Mouse (Mus musculus) frontal cortex, postnatal 10 days (tissue): Measurements from ENCODE around the gene Ist1.

ENCODE experiments used
- DNase-seq, 2 experiments: peaks; one replicate each; pipeline ENCODE4 v3.0.0; 2022; ENCODE audit warnings: low spot score in 2 of 2, mixed read lengths in 1 of 2

Gene Ist1

DNA sequence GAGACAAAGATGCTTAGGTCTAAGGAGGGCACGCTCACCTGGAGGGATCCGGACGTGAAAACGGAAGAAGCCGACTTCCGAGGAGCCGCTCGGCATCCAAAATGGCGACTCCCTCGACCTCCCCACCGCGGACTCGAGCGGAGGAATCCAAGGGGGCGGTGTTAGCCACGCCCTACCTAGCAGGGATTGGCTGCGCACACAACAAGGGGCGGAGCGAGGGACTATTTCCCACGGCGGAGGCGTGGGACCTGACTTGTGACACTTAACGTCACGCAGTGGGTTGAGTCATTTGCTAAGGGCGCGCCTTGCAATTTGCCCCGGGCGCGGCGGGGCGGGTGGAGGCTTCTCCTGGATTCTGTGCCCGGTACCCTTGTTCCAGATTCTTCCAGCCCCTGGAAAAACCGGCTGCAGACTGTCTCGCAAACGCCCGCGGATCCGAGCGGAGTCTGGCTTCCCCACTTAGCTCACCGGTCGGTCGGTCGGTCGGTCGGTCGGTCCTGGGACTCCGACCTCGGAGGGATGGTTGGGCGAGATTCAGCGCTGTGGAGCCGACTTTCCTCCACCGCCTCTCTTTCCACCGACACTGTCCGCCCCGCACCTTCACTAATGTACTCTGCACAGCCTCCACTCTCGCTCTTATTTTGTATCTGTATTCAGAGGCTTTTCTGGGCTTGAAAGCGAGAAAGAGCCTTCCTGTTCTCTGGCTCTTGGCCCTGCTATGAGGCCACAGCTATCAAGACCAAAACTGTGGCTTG lies at the start of gene Ist1:
TSS of gene Ist1 (minus strand) at position 115 of the 755 bp plus-strand sequence.
- peak; percentile 95 to 98 for DNase-seq

DNA sequence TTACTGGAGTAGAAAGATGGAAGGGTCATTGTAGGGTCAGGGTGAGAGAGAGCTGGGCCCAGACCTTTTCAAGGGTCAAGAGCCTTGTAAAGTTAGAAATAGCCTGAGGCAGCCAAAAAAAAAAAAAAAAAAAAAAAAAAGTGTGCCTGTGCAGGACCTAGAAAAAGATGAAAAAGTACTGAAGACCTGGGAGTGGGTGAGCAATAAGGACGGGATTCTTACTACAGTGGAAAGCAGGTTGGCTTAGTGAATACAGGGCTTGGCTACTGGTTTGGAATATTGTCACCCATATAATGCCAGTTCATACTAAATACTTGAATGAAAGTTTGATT lies 45.0 kb upstream of the Ist1 start:
- DNase-seq = no peak

DNA sequence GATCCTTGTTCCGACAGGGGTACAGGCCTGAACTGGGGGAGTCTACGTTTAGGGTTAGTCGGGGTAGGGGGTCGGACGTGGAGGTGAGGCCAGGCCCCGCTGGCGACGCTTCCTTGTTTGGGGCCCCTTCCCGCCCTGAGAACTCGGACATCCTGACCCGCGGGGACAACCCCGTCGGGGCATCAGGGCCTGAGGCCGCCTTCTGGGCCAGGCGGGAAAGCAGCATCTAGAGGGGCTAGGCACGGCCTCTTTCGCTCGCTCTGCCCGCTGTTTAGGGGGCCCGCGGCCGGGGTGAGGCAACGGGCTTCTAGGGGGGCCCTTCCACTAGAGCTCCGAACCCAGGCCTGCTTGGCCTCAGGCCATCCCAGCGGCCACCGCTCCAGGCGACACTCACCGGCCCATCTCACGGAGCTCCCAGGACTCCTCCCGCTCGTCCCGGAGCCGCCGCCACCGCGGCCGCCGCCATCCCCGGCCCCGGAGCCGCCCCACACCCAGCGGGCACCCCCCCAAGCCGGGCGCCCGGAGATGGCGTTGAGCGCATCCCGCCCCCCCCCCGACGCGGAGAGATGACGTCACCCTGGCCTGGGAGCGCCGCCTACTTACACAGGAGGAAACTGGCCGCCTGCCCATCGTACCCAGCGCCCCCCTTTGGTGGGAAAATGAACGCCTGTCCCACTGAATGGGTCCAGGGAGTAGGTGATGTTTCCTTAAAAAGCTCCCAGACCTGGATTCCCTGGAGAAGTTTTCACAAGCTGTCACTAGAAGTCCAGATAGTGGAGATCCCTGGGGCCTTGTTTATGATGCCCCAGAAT lies 44.4 kb upstream of the Ist1 start, which contains the start of gene Atxn1l:
TSS of gene Atxn1l (minus strand) at position 503 of the 812 bp plus-strand sequence.
- DNase-seq = peak; percentile 77 to 83

DNA sequence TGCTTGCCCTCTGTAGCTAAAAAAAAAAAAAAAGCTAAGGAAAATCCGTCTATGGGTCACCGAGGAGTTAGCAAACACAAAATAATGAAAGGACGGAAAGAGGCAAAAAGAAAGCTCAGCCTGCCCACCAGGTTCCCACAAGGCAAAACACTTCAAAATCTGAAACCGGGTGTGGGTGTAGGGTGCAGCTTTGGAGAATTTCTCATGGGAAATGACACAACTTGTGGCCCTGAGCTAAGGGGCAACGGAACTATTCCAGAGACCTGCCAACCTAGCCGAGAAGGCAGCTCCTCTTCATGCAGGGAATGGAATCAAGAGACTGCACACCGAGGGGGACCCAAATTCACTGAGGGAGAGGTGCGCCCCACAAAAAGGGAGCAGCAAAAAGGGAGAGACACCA lies 43.8 kb upstream of the Ist1 start:
- DNase-seq = no peak

DNA sequence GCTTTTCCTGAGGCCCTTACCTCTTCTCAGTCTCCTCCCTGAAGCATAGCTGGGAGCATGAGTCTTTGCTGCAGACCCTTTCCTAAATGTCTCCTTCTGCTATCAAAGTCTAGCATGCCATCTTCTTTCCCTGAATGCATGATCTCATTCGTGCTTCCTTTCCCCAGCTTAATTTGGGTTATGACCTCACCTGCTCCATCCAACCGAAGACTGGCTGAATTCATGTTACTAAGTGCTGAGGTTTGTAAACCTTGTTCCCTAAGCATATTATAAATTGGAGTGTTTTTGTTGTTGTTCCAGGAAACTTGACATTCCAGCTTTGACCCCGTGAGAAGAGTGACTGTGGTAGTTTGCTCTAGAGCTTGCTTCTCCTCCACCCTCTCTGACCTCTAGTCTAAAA lies 41.0 kb upstream of the Ist1 start:
- DNase-seq = no peak

DNA sequence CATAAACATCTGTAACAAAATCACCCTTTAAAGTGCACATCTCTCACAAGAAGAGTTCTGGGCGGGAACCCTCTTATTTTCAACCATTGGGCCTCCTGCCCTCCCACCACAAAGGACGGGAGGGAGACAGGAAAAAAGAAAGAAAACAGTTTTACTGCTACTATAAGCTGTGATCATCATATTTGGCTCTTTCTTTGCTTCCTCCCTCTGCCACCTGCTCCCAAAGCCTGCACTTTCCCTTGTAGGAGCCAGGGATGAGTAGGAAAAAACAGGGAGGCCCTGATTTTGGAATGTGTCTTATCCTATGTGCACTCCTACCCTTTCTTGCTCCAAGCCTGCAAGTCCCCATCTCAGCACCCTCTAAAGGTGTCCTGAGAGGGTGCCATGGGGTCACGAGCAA lies 38.0 kb upstream of the Ist1 start:
- DNase-seq = no peak

DNA sequence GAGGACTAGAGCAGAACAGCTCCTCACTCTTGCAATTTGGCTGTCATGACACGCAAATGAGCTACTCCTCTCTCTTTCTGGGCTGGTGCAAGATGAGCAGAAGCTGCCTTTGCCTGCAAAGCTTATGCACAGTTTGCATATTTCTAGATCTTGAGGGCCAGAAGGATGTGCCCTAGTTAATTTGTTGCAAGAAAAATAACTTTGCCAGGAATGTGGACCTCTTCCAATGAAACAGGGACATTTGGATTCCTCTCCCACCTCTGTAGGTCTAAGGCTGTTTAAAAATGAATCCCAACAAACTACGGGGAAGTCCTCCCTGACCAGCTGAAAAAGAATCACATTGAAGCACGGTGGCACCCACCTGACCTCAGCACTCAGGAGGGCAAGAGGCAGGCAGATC lies 32.0 kb upstream of the Ist1 start:
- DNase-seq = no peak

DNA sequence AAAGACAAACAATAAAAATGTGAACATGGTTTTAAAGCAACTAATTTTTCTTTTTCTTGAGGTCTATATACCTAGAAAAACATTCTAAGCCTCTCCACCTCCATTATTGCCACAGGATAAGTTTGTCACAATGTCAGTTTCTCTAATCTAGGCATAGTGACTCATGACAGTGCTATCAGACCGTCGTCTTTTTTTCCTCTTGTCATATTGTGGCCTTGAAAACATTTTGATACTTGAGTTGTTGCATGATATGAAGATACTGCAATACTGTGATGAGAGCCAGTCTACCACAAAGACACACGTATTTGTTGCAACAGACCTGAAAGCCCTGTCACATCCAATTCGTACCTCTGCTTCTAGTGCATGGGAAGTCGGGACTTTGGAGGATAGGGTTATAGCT lies 21.9 kb upstream of the Ist1 start:
- DNase-seq = no peak

DNA sequence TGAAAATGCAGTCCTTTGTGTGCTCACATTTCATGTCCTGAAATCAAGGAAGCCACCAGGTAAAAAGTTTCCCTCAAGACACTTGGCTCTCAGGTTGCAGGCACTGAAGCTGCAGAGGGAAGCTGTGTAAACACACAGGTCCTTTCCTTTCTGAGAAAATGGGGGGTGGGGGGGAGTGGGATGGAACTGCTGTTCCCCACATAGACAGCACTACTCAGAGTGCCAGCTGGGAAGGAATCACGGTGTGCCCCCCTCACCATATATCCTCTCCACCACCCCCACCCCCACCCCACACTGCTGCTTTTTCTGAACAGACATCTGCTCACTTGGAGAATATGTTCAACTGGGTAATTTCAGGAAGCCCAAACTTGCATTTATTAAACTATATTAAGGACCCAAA lies 19.5 kb upstream of the Ist1 start:
- no peak for DNase-seq

DNA sequence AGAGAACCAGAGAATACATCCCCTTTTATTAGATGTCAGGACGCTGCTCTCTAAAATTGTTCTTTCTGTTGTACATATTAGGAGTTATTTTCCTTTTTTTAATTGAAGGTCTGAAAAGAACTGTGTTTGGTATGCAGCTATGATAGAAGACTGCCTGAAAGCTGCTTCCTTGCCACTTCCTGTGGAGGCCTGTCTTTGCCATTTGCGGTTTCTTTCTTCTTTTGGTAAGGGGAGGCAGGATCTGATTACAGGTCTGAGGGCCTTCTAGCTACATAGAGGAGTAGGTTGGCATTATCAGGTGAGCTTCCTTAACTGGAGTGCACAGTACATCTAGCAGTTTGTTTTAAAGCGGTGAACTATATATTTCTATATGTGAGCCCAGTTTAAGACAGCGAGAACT lies 14.9 kb upstream of the Ist1 start:
- no peak for DNase-seq

DNA sequence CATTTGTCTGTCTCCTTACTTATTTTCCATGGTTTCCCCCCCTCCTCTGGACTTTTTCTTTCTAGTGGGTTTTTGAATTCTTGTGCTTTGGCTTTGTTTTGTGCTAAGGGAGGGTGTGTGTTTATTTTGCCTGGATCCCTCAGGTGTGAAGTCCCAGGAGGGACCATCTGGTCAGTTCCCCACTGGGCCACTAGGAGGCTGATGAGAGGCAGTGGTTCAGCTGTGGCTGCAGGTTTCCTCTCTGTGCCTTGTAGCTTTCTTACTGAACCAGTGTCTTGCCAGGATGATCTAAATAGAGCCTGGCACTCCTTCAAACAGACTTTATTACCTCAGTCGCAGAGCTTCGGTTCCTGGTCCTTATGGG lies 13.8 kb upstream of the Ist1 start:
- DNase-seq = peak in 1 of 2 experiments; percentile 66

DNA sequence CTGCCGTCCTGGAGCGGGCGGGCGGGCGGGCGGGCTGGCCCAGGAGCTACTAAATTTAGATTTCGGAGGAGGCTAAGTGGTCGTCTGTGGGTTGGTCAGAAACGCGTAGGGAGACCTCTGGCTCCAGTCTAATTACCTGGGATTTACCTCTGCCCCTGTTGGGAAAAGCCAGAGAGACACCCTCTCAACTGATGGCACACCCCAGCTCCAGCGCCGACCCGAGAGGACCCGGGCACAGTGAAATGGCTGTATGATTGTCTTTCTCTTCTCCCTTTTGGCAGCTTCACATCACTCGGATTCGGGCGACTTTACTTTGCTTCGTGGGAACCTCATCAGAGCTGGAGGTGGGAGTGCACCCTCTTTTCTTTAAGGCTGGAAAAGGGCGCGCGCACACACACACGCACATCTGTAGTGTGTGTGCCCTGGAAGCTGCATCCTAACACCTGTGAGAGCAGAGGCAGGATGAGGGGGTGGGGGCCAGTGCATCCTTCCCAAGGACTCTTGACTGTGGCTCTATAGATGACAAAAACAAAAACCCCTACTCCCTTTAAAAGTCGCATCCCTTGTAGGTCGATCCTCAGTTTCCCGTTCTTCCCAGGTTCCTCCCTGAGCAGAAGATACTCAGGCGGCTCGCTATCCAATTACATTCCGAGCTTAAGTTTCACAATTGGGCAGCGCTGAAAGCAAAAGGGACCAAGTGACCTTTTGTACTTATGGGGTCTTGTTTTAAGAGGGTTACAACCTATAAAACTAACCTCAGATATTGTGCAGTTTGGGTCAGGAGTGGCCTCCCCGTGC lies 13.2 kb upstream of the Ist1 start:
- no peak for DNase-seq

DNA sequence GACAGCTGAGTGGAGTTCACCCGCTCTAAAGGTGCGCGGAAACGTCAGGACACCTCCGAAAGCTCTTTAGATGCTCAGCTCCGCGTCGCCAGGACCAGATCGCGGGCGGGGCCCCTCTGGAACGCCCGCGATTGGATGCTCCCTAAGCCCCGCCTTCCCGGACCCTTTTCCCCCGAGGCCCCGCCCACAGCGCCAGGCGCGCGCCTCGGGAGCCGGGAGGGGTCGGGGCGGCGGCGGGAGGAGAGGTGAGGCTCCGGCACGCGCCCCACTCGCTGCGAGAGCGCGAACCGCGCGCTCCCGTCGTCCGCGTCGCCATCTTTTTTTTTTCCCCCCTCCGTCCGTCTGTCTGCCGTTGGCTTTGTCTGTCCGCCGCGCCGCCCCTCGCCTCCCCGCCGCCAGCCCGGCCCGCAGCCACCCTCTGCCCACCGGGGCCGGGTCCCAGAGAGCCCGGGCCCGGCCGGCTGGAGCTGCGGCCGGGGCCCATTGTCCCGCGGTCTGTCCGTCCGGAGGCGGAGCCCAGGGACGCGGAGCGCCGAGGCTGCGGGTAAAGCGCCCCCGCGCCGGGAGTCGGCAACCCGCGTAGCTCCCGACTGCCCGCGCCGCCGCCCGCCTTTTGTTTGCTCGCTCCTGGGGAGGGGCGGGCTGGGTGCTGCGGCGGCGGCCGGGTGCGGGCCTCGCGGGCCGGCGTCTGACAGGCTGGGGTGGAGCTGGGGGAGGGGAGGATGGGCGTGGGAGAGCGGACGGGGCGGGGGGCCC lies 12.4 kb upstream of the Ist1 start, which contains the start of gene Zfp821:
TSS of gene Zfp821 (plus strand) at position 227 of the 756 bp plus-strand sequence.
- peak; percentile 89 to 92 for DNase-seq

DNA sequence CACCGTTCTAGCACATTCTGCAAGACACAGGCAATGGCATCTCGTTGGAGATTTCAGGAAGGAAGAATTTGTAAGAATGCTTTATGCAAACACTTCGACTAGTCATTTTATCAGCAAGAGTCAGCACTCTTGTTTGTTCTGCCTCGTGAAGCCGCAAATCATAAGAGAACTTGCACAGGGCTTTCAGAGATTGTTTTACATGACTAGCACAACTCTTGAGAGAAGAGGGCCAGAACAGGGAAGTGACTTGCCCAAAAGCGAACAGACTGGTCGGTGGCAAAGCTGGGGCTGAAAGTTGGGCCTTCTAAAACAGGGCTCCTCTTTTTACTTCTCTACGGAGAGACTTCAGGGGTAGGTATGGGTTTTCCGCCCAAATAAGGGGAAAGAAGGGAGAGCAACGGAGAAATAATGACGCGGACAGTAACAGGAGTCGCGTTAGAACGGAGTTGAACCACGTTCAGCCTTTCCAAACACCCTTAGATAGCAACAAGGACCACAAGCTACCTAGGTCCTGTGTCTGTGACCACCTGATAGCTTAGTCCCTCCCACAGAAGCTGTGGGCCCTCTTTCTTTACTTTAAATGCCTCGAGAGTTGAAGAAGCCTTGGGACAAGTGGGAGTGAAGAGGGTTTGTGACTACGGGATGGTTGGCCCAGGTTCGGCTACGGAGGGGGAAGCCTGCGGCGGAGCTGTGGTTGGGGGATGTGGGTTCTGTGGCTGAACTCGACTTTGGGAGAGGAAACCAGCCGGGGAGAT lies 11.7 kb upstream of the Ist1 start:
- no peak for DNase-seq

DNA sequence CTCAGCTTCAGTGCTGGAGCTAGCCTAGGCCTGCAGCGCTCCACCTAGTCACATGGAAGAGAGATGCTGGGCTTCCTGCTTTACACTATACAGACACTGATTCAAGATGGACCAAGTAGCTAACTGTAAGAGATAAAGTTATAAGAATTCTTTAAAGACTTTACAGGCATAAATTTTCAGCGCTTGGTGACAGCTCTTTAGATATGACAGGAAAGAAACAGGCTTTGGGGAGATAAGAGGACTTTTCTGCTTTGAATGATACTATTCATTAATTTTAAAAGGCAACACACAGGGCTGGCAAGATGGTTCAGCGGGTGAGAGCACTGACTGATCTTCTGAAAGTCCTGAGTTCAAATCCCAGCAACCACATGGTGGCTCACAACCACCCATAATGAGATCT lies 5.4 kb upstream of the Ist1 start:
- DNase-seq = no peak

DNA sequence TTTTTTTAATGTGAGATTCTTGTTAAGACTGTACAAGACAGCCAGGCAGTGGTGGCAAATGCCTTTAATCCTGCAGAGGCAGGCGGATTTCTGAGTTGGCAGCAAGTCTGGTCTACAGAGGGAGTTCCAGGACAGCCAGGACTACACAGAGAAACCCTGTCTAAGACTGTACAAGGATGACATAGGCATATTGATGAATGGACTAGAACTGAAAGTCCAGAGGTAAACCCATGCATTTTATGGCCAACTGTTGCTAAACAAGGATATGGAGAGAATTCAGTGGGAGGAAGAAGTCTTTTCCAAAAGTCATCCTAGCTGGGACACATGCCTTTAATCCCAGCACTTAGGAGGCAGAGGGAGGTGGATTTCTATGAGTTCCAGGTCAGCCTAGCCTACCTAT lies 4.7 kb upstream of the Ist1 start:
- DNase-seq = no peak

DNA sequence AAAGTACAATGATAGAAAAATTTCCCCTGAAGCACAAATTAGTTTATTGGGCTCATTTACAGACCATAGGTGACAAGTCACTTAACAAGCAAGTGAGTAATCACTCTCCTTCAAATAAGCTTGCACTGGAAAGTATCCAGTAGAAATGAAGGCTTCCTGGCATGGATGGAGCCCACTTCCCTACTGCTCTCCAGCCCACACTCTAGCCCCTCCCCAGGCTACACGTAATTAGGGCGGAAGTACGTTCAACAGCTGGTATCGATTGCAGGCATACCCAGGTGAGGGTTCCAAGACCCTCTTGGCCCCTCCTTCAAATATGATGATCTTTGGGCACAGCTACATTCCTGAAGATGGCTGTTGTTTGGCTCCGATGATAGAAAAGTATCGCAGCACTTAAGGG lies 1.1 kb upstream of the Ist1 start:
- DNase-seq = no peak

DNA sequence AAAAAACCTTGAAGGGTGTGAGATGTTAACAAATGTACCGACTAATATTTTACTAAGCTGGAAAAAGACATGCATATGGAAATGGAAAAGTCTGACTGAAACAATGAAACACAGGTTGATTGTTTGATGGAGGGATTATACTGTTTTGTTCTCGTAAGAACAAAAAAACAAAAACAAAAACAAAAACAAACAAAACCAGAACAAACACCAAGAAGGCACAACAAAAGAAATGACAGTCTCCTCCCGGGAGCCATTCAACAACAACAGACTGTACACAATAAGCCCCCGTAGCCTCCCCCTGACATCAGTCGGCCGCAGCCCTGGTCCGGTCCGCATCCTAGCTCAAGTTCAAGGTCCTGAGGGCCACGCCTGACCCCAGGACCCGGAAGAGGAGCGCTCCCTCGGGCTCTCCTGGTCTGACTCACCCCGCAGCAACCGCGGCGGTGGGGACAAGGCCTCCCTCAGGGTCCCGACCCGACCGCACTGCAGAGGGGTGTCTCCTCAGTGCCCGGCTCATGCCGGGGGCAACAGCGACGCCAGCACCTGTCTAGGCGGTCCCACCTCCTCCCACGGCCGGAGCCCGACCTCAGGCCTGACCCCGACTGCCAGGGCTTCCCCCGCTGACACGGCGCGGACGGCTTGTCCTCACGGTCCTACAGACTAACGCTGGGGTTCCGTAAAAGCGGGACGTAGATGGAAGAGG lies 466 bp downstream of the Ist1 start:
- DNase-seq = no peak

DNA sequence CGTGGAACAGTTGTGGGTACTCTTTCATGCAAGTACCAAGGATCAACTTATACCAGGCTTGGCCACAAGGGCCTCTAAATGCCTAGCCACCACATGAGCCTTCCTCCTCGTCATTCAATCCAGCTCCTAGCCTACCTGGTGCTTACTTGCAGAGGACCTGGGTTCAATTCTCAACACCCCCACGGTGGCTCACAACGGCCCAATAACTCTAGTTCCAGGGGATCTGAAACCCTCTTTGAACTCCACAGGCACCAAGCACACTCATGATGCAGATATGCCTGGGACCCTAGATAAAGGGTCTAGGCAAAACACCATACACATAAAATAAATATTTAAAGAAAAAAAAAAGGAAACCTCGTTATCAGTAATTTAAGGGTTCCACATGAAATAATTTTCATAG lies 1.3 kb downstream of the Ist1 start:
- DNase-seq = no peak

DNA sequence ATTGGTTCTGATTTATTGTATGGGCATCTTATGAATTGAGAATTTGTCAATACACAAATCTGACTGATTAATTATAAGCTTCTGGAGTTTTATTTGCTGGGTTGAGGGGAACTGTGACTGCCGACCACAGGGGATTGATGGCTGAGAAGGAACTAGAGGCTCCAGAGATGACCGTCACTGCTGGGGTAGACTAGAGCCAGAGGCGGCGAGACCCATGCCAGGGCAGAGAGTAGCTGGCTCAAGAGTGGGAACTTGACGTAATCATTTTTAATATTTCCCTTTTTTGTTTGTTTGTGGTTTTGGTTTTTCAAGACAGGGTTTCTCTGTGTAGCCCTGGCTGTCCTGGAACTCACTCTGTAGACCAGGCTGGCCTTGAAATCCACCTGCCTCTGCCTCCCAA lies 5.8 kb downstream of the Ist1 start:
- no peak for DNase-seq
